Mouse (Mus musculus): ENCODE data around the gene Phlda2.
"Not testable (repeated sequence)": the region's sequence is repeated elsewhere in the genome, so short reads cannot be mapped to it uniquely, and the experiment has no call there.

The Phlda2 gene

GRCm38 (mm10) chr7:143502418-143503200, at the start of gene Phlda2:
TSS of gene Phlda2 (minus strand) at chr7:143503150.
- DNase-seq (ENCODE audit: low read depth, low spot score), result peak; percentile 72

- no peak for DNase-seq (ENCODE audit: low read depth, low spot score)
These were observed 46.8 kb upstream of the Phlda2 start for GRCm38 (mm10) chr7:143549588-143550220.

DNA sequence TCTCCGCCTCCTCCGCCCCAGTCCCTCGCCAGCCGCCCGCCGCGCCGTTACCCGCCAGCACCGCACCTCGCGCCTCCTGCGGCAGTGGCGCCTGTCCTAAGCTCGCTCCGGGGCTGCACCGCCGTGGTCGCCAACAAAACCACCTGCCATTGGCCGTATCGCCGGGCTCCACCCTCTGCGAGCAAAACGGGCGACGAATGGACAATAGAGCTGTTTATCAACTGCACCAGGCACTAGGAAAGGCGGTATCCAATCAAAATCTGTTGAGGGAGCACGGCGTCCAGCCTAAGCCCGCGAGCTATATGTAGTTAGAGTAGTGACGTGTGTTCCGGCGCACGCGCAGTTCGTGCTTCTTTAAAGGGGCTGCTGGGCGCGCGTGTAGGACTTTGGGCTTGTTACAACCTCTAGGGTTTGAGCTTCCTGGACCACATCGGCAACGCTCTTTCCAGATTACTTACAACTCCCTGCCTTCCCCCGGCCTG, 46.1 kb upstream of the Phlda2 start, which contains the start of gene Nap1l4:
TSS of gene Nap1l4 (minus strand) at position 131 of the 482 bp plus-strand sequence.
- peak; percentile 100 for DNase-seq (ENCODE audit: low read depth, low spot score)

- DNase-seq (ENCODE audit: low read depth, low spot score), result peak; percentile 53
These were observed 45.4 kb upstream of the Phlda2 start for GRCm38 (mm10) chr7:143548231-143548961.

DNA sequence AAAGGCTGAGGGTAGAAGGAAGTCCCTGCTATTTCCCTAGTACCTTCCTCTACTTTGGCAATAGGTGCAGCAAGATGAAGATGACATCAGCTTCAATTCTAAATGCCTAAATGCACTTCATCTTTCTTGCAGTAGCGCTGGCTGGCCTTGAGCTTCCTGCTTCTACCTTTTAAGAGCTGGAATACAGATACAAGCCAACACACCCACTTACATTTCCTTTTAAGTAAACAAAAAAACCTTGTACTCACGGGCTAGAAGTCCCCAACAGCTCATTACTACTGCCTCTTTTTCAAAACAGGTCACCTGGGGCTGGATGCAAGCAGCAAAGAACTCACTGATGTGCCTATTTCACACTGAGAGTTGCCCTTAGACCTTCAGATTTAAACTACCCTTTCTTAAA, 43.6 kb upstream of the Phlda2 start:
- DNase-seq (ENCODE audit: low read depth, low spot score), result no peak

DNA sequence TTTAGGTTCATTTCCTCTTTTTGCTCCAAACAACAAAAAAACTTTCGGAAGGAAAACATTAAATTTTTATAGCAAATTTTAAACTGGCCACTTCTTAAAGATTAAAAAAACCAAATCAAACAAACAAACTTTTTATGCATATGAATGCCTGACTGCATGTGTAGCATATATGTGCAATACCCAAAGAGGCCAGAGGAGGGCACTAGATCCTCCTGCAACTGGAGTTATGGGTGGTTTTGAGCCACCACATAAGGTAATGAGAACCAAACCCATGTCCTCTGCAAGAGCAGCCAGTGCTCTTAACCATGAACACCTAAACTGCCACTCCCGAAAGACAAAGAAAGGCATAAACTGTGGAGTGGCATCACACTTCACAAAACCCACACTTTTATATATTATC, 41.4 kb upstream of the Phlda2 start:
- DNase-seq (ENCODE audit: low read depth, low spot score), result peak; percentile 58

DNA sequence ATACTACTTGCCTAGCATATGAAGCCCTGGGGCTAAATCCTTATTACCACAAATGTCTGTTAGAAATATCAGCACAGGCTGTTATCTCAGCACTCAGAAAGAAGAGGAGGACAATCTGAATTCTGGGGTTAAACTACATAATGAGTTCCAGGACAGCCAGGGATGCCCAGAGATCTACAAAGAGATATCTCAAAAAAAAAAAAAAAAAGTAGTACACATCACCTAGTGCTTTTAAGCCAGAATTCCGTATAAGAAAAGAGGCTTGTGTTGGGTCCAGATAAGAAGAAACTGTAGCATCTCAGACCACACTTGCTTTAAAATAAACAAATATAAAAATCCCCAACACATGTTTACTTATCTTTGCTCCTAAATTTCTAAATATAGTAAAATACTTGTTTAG, 35.7 kb upstream of the Phlda2 start:
- DNase-seq (ENCODE audit: low read depth, low spot score), result no peak

DNA sequence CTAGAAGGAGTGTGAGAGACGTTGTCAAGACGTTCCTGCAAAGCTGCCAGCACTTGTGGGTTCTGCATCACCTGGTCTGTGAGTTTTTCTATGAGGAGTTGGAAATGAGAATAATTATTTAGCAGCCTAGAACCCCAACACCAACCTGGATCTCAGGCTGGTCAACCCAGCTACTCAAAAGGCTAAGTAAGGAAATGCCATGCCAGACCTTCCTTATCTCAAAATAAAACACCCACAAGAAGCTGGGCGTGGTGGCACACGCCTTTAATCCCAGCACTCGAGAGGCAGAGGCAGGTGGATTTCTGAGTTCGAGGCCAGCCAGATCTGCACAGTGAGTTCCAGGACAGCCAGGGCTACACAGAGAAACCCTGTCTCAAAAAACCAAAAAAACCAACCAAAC, 35.3 kb upstream of the Phlda2 start:
- DNase-seq (ENCODE audit: low read depth, low spot score), result not testable (repeated sequence)

GRCm38 (mm10) chr7:143536251-143536650, 33.3 kb upstream of the Phlda2 start:
- DNase-seq (ENCODE audit: low read depth, low spot score), result no peak

GRCm38 (mm10) chr7:143533284-143533683, 30.3 kb upstream of the Phlda2 start:
- DNase-seq (ENCODE audit: low read depth, low spot score), result no peak

- no peak for DNase-seq (ENCODE audit: low read depth, low spot score)
These were observed 29.5 kb upstream of the Phlda2 start for GRCm38 (mm10) chr7:143532410-143532809.

- DNase-seq (ENCODE audit: low read depth, low spot score), result no peak
These were observed 16.4 kb upstream of the Phlda2 start for GRCm38 (mm10) chr7:143519333-143519732.

DNA sequence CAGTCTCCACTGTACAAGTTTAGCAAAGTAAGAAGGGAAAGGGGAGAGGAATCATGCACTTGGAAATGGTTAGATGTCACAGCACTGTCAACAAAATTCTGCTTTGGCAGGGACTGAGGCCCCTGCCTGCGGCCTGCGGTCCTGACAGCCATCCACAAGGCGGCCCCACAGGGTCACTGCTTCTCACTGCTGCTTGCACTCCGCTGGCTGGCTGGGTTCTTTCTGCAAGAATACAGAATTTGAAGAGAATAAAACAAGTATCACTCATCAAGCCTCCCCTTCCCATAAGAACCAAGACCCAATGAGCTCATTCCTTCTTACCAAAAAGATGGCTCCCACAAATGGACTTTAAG, 11.4 kb upstream of the Phlda2 start:
- DNase-seq (ENCODE audit: low read depth, low spot score), result no peak

- DNase-seq (ENCODE audit: low read depth, low spot score), result no peak
These were observed 10.9 kb upstream of the Phlda2 start for GRCm38 (mm10) chr7:143513763-143514415.

GRCm38 (mm10) chr7:143511335-143511712, 8.4 kb upstream of the Phlda2 start:
- no peak for DNase-seq (ENCODE audit: low read depth, low spot score)

GRCm38 (mm10) chr7:143510593-143511334, 7.8 kb upstream of the Phlda2 start:
- no peak for DNase-seq (ENCODE audit: low read depth, low spot score)

DNA sequence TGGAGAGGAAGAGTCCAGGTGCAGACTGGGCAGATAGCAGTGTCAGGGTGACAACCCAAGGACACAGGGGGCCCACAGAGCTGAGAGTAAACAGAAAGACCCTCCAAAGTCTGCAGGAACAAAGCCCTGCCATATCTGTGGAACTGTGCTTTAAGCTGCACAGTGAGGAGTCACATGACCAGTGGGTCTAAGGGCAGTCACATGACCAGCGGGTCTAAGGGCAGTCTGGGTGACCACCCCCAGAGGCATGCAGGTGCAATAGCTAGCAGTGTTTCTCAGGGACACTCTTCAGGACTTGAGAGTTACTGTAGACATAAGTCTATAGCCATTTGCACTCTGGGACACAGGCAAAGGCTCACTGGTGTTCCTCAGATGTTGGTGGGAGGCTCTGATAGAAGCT, 6.6 kb upstream of the Phlda2 start:
- no peak for DNase-seq (ENCODE audit: low read depth, low spot score)

DNA sequence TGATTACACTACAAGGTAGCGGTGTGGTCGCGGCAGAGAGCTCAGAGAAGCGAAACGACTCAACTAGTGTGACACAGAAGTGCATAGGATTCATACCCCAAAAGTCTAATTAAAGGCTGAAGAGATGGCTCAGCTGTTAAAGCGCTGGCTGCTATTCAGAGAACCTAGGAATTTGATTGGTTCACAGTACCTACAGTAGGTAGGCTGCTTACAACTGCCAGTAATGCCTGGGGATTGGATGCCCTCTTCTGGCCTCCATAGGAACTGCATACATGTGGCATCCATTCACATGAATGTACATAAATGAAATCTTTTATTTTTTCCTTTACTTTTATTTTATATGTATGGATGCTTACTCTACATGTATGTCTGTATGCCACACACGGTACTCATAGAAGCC, 3.7 kb upstream of the Phlda2 start:
- peak; percentile 87 for DNase-seq (ENCODE audit: low read depth, low spot score)

GRCm38 (mm10) chr7:143506271-143506670, 3.3 kb upstream of the Phlda2 start:
- peak; percentile 79 for DNase-seq (ENCODE audit: low read depth, low spot score)

DNA sequence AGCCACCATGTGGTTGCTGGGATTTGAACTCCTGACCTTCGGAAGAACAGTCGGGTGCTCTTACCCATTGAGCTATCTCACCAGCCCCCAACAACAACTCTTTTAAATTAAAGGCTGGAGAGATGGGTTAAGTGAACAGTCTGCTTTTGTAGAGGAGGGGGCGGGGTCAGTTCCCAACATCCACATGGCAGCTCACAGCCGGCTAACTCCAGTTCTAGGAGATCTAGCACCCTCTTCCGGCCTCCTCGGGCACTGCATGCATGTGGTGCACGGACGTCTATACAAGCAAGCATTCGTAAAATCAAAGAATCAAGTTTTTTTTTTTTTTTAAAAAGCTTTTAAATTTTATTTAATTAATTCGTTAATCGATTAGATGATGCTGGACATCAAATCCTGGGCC, 2.9 kb upstream of the Phlda2 start:
- peak; percentile 95 for DNase-seq (ENCODE audit: low read depth, low spot score)

GRCm38 (mm10) chr7:143505411-143505810, 2.5 kb upstream of the Phlda2 start:
- DNase-seq (ENCODE audit: low read depth, low spot score), result peak; percentile 67
